Mouse (Mus musculus) embryo, embryonic 9.5 days (tissue): ENCODE data around the gene Nek5.
"Not testable (repeated sequence)": the region's sequence is repeated elsewhere in the genome, so short reads cannot be mapped to it uniquely, and the experiment has no call there.

ENCODE experiments used
- DNase-seq: peaks from one replicate; pipeline ENCODE4 v3.0.0-alpha.2; 2017; ENCODE audit errors: extremely low spot score

Gene Nek5

DNA sequence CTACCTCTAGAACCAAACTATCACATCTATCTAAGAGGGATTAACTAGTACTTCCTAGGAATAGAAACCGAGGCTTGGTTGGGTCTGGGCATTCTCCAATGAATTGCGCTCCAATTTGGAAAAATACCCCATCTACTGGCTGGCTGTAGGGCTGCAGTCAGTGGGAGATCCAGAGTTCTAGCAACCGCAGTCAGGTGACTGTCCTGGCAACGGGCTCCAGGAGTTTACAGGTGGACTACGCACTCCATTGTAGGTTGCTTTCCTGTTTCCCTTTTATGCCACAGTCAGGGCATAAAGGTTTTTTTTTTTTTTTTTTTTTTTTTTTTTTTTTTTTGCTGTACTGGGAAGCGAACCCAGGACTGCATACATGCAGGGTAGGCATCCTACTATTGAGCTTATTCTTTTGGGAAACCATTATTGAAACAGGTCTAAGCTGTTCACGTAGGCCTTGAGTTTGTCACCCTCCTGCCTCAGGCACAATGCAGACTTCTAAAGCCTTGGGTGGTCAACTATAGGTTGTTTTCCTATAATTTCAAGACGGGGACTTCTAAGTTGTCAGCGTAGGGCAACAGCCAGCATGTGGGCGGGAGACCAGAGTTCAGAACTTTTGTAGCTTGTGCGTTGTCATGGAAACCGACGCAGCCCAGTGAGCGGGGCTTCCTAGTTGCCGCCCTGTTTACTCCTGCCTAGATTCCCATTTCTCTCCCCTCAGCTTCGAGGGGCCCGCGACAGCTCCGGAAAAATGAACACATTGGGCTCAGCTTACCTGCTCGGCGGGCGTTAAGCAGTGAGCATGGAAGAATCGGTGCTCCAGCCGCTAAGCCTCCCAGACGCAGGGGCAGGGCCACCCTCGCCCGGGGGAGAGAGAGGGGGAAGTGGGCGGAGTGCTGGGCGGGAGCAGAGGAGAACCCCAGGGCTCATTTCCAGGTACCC lies at the start of gene Nek5:
Gene Nek5, minus strand, starts transcription at position 834 of the 933 bp plus-strand sequence.
- peak; percentile 72 for DNase-seq

DNA sequence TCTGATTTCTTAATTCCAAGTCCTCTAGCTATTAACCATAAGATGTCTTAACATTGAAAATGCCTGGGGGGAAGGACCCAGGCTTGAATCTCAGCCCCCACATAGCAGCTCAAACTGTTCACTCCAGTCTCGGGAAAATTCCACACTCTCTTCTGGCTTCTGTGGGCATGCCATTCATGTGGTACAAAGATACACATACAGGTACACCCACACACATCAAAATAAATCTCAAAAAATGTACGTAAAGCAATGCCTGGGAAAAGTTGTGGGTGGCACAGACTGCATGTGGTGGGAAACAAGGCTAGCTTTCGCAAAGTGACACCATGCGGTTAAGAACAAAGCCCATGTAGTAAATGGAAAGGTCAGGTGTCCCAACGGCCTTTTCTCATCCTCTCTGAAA lies 44.3 kb upstream of the Nek5 start:
- DNase-seq, result no peak

DNA sequence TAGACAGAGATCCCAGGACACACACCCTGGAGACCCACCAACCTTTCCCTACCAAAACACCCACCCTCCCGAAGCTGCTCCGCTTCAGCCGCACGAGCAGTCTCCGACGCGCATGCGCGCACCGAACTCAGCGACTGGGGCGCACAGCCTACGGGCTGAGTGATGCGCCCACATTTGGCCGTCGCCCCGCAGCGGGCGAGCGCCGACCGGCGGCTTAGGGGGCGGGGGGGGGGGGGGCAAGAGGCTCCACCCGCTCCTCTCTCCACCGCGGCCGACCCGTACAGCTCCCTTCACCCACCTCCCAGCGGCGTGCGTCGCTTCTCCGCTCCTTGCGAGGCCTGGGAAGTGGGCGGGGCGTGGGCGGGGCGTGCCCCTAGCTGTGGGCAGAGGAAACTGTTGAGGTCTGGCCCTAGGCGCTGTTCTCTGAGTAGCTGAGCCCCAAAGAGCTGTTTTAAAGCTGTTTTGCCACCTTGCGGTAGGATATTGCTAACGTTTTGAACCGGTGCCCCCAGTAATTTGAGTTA lies 41.3 kb upstream of the Nek5 start, which contains the start of gene Nek3:
Gene Nek3, minus strand, starts transcription at position 356 of the 524 bp plus-strand sequence.
- DNase-seq, result peak; percentile 97

DNA sequence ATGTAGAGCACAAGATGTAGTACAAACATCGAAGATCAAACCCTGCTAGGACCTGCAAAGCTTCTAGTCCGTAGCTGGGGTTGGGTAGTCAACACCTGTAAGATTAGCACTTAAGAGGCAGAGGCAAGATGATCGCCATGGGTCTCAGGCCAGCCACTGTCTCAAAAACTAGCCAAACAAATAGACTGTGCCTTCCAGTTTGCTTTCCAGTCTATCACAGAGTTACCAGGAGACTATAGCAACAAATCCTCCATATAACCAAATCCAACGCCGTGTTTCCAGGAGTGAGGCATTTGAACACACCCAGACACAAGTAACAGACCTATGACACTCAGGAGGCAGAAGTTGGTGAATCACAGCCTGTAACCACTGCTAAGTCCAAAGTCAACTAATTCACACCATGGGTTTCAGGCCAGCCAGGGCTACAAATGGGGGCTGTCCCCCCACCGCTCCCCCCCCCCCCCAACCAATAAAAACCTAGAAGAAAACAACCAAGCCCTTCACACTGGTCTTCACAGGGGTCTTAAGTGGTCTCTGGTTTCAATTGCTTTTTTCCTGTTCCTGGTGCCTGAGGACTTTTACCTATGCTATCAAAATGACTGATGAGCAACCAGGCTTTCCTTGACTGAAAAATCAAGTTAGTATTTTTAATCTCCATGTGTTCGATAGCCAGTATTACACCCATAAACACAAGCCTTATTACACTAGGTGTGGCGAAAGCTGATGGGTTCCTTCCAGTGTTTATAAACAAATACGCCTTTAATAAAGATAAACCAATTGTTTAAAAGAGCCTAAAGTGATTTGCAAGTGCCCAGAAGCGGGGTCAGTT lies 40.6 kb upstream of the Nek5 start:
- no peak for DNase-seq

DNA sequence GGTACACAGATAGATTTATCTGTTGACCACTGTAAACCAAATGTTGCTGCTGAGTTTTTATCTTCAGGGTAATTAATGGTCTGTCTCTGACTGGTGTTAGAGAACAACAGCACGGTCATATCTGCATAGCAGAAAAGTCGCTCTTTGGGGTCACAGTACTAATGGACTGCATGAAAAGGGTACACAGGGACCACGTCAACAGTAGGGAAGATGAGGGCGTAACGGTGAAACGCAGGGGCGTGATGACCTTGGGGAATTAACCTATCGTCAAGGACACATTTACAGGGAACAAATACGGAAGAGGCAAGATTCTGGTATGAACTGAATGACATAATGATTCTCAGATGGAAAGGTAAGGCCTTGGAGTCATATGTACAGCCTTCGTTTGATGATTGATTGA lies 39.6 kb upstream of the Nek5 start:
- DNase-seq, result no peak

DNA sequence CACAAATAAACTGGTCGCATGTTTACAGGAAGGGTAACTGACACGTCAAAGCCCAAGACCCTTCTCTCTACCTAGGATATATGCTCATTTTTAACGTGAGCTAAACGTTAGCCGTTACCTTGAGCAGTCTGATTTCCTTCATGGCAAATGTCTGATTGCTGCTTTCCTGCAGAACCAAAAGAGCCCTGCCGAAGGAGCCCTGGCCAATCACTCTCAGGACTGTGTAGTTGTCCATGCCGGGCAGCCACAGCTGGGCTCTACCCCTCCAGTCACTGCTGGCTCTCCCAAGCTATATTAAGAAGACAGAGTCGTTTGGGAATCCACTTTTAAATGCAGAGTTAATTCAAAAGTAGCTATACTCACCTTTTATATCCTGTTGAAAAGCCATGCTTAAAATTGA lies 37.4 kb upstream of the Nek5 start:
- no peak for DNase-seq

DNA sequence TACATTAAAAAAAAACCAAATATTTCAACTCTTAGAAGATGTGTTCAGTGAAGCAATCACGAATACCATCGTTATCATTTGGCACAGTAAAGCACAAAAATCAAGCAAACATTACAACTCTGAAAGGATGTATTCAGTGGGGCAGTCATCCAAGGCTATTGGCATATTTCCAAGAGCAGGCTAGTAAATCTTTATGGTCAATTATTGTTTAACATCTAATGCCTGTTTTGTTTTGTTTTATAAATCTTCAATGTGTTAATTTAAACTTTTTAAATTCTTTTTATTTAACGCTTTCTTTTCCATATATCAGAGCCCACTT lies 25.5 kb upstream of the Nek5 start:
- no peak for DNase-seq

DNA sequence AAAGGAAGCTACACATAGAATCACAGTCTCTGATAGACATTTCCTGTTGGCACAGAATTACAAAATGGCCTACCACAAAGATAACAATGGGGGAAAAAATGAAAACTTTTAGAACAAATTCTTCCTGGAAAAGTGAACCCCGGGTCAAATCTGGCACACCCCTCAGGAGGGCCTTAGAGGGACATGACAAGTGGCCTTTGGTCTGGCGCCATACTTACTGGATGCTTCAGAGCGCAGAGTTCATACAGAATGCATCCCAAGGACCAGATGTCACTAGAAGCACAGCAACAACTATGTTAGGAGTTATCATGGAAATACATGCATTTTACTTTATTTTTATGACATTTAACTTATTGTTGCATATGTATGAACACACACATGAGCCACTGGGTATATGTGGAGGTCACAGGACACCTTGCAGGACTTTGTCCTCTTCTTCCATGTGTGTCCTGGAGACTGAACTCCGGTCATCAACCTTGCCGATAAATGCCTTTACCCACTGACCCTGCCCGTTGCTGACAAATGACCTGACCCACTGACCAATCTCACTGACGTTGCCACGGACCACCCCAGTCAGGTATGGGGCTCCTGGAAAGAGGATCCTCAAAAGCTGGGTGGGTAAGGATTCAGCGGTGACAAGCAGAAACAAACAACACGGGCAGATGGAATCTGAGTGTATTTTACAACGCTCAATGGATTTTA lies 24.9 kb upstream of the Nek5 start:
- no peak for DNase-seq

DNA sequence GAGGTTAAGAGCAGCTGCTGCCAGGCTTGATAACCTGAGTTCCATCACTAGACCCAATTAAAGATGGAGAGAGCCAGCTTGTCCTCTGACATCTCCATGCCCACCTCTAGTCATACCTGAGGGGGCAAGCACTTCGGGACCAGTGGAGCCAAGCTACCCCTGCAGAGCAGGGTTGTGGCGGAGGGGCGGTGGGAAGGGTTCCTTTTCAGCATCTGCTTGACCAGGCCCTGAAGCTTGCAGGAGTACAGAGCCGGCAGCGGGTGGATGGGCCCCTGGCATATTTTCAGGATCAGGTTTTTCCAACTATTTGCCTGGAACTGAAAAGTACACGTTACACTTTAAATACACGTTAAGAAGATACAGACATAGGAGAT lies 23.5 kb upstream of the Nek5 start:
- no peak for DNase-seq

DNA sequence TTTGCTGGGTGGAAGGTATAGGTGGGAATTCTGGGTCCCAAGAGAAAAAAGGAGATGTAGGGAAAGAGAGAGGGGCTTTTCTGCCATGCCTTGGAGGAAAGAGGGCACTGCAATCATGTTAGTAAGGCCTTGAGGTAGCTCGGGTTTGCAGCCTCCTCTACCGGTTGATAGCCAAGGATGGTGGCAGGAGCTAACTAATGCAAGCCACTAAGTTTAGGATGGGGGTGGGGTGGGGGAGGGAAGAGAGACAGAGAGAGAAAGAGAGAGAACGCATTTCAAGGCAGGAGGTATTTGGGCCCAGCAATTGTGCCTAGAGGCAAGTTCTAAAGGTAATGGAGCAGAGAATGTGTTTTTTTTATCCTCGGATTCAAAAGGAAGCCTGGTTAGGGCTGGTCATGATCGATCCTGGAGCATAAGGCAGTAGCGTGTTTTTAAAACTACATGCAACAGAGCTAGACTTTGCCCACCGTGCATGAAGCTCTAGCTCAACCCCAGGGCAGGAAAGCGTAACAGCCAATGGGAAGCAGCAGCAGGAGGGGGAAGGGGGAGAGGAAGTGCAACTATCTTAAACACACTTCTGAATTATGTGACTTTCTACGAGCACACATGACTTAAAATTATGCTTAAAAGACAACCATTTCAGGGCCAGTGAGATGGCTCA lies 23.0 kb upstream of the Nek5 start:
- no peak for DNase-seq

DNA sequence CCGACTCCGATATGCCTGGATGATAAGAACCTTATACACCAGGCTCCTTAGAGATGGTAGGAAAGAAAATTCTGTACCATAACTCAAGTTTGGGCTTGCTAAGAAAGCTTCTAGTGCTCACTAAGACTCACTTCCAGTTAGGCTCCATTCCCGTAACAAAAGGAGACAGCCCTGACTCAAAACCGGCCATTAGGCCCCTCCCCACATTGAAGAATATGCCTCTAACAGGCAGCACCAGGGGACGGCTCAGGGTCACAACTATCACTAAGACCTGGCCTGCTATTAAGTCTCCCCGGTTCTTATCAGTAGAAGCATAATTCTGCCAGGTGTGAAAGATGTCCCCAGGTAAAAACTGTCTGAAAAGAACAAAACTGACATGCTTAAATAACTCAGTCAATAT lies 21.0 kb upstream of the Nek5 start:
- no peak for DNase-seq

DNA sequence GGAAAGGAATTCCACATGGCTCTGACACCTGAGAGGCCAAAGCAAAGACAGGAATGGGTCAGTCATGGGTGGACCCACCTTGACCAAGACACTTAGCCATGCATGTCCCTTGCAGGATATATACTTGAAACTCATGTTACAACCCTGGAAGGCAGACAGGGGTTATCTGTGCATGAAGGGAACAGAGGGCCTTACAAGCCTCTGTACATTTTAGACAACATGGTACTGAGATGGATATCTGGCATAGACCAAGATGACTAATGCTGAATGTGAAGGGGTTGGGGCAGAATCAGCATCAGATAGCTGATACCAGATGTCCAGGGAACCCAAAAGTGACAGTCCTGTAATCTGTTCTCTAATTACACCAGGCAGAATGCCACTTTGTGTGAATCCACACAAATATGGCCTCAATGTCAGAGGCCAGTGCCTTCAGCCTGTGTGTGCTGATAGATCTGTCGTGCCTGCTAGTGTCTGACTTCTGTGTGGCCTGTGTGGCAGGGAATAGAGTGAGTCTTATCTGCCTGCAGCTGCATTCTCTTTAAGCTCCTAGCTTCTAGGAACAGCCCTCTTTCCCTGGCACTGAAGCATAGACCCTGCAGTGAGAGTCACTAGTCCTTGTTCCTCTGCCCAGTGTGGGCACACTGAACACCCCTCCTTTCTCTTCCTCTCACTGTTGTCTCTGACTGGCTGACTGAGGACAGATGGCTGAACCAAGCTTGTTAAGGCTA lies 19.1 kb upstream of the Nek5 start:
- DNase-seq, result no peak

DNA sequence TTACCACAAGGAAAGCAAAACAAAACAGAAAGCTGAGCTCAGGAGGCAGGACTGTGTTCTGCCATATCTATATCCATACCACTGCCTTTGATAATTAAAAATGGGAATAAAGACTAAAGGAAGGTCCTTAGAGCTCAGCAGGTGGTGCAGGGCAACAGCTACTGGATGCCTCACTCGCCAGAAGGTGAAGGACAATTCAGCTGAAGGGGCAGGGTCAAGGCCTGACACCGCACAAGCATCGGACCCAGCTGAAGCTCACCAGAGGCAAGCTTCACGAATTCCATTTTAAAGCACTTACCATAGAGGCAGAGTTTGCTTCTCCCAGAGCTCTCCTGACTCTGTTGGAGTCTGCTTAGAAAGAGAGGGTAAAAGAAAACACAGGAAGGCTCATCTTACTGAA lies 17.7 kb upstream of the Nek5 start:
- DNase-seq, result no peak

DNA sequence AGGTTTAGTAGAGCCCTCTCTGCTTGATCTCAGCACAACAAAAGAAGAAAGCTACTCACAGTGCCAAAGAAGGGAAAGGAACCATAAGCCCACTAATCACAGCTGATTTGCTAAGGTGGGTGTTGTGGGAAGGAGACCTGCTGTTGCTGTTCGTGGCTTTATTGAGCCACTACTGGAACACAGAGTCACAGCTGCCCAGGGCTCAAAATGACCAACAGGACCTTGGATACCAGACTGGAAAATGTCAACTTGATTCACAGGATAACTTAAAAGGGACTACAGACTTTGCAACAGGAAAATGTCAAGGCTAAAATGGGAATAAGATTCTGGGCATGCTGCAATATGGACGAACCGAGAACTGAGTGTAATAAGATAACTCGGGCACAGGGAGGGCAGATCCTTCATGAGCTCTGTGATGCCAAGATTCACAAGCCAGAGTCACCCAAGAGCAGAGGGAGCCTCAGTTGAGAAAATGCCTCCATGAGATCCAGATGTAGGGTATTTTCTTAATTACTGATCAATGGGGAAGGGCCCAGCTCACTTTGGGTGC lies 17.1 kb upstream of the Nek5 start:
- DNase-seq, result no peak

DNA sequence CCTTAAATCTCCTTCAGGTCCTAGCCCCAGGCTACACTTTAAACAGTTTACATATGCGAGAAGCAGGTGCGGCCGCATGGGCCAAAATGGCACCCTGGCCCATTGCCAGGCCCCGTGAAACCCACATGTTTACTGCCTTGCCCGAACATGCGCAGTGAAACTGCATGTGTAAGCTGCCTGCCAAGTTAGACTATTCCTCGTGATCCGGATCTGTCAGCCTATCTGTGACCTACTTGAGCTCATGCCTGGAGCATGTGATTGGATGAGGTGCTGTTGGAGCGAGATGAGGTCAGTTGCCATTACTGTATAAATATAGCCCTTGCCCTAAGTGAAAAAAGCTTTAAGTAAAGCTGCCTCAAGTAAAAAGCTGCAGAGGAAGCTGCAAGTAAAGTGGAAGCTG lies 11.6 kb upstream of the Nek5 start:
- not testable (repeated sequence) for DNase-seq

DNA sequence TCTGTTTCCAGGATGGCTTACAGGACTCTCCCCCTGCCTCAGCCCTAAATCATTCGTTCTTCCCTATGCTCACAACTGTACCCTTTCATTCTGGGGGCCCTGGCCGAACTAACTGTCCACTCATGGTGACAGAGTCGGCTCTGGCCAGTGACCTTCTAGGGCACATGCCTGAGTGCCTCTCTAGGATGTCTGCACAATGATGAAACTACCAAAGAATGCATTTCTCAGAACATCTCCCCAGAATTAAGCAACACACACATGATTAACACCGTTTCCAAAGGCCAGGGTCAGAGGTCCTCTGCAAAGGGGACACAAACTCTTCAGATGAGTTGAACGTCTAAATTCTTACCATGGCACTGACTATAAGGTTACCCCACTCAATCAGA lies 9.9 kb upstream of the Nek5 start:
- DNase-seq, result no peak

DNA sequence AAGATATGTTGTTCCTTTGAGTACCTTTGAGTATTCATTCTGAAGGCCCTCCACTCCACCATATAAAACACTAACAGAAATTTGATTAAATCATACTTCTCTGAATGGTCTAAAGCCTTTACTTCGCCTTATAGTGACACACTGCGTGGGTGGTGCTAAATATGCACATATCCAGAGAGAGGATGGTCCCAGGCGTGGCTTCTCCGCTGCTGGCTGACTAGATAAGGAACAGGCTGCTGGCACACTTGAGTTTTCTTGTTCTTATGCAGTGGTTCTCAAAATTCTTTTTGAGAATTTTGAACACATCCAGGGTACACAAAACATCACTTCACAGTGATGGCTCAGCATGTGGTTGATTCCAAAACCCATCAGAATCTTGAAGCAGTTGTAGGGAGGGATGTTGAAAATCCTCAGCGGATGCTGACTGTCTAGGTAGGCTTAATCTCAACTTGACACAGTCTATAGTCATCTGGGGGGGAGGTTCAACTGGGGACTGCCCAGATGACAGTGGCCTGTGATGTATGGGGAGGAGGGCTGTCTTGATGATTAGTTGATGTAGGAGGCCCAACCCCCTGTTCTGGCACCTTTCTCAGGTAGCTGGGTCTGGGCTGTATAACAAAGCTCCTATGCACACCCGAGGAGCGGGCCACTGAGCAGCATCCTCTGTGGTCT lies 9.4 kb upstream of the Nek5 start:
- DNase-seq, result no peak

DNA sequence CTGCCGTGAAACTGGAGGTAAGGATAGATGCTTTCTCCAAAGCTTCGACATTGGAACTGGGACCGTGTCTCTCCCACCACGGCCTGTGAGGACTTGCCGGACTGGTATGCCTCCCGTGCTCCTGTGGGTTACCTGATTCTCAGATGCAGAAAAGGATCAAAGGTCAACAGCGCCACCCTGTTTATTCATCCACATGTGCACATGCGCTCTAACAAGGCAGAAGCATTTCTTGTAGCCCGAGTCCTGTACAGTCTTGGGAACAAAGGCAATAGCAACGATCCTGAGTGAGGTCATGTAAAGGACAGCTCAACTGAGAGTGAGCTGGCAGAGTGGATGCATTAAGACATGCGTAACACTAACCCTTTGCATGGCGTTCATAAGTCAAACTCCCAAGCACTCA lies 7.2 kb upstream of the Nek5 start:
- DNase-seq, result no peak

DNA sequence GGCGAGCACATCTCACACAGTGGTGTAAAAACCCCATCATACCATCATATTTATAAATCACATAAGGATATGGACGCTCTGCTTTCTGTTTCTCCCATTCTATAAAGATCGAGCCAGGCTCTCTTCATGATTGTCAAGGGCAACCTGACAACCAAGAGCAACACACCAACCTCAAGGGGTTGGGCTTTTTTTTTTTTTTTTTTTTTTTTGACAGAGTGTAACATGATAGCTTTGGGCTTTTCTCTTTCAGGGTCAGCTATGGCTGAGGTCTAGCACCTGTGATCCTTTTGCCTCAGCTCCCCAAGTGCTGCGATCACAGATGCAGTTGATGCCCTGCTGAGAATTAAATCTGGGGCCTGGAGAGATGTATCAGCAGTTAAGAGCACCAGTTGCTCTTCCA lies 17.8 kb downstream of the Nek5 start:
- DNase-seq, result no peak

DNA sequence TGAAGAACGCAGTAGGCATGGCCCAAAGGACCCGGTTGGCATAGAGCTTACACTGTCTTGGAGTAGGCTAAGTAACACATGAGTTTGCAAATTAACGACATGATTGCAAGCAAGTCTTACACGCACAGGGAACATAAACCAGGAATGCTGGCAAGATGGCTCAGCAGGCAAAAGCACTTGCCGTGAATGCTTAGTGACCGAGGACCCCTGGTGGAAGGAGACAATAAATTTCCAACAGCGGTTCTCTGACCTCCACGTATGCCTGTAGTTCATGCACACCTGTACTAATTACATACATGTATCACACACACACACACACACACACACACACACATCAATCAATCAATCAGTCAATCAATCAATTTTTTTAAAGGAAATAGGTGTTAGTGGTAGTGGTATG lies 33.3 kb downstream of the Nek5 start:
- peak; percentile 9 for DNase-seq
